Comparison of ENCODE assay signal across 33 mouse cellular contexts in genomic region chr11:90083042-90083441, GRCm38 (mm10). TPM values are rescaled to one million over a fixed set of nuclear protein-coding genes. Genes with fewer than 3 reads are reported as not detected.
DNase-seq lines count a peak whose midpoint lies in the region; ATAC-seq and TF ChIP-seq lines count a peak whose summit lies in the region.
"Had no signal": no experiment of that assay in that cellular context is flagged by ENCODE, and none has a peak within 500 bp of the region (broad histone marks: within the 10 kb centered on the region; RNA-seq: fewer than 3 reads in every experiment).

No protein-coding gene starts in this region.

- no peak overlapping the region for H3K4me2 ChIP-seq in forebrain, embryonic 14.5 days (ENCODE audit: low read length)
- H3K4me2 ChIP-seq in forebrain, embryonic 11.5 days (ENCODE audit: low read depth, low read length, severe bottlenecking) = no peak overlapping the region
- no peak overlapping the region for H3K4me2 ChIP-seq in forebrain, postnatal 0 days (ENCODE audit: low read depth)
- H3K4me2 ChIP-seq: embryonic facial prominence, embryonic 15.5 days; hindbrain, embryonic 15.5 days; neural tube, embryonic 13.5 days; stomach, embryonic 15.5 days had no signal

- 83% methylated on average over 3 of the region's 3 CpGs for WGBS in forebrain, embryonic 14.5 days
- 94% methylated on average over 3 of the region's 3 CpGs for WGBS in forebrain, embryonic 11.5 days
- WGBS in forebrain, postnatal 0 days = 54% methylated on average over 3 of the region's 3 CpGs

- no peaks in the 10 kb centered on the region for H3K36me3 ChIP-seq in forebrain, embryonic 14.5 days (ENCODE audit: control insufficient read depth, insufficient read depth, low read length)
- no peaks in the 10 kb centered on the region for H3K36me3 ChIP-seq in forebrain, embryonic 11.5 days (ENCODE audit: control insufficient read depth, insufficient read depth, low read length)
- no peaks in the 10 kb centered on the region for H3K36me3 ChIP-seq in forebrain, postnatal 0 days (ENCODE audit: insufficient read depth)
- H3K36me3 ChIP-seq: embryonic facial prominence, embryonic 15.5 days; heart, embryonic 10.5 days; hindbrain, embryonic 15.5 days; midbrain, embryonic 10.5 days; neural tube, embryonic 13.5 days; stomach, embryonic 15.5 days had no signal

- no peaks in the 10 kb centered on the region for H3K27me3 ChIP-seq in forebrain, embryonic 14.5 days (replicated peaks; ENCODE audit: control insufficient read depth, insufficient read depth, low read length)
- H3K27me3 ChIP-seq in forebrain, embryonic 11.5 days (ENCODE audit: control insufficient read depth, insufficient read depth, low read length) = no peaks in the 10 kb centered on the region
- H3K27me3 ChIP-seq in forebrain, postnatal 0 days (ENCODE audit: insufficient read depth, low read length) = no peaks in the 10 kb centered on the region
- H3K27me3 ChIP-seq: embryonic facial prominence, embryonic 15.5 days; hindbrain, embryonic 15.5 days; neural tube, embryonic 13.5 days; stomach, embryonic 15.5 days had no signal

- TF ChIP-seq CTCF in forebrain, postnatal 0 days (IDR thresholded peaks at IDR 0.05; ENCODE audit: low read depth) = no peak

- 0 out of 2 replicates have a peak, but pooled peaks have one; percentile 44 for ATAC-seq in forebrain, embryonic 14.5 days
- no peak for ATAC-seq in forebrain, embryonic 11.5 days (replicated peaks; ENCODE audit: low FRiP score)
- ATAC-seq in forebrain, postnatal 0 days = peak; percentile 67
- ATAC-seq: CD4-positive, CD25-positive, alpha-beta regulatory T cell, adult 4 months; liver, postnatal 0 days; lung, postnatal 0 days; midbrain, embryonic 16.5 days; Patski had no signal

- no peak overlapping the region for H3K4me3 ChIP-seq in forebrain, embryonic 14.5 days (ENCODE audit: low read depth, low read length)
- H3K4me3 ChIP-seq in forebrain, embryonic 11.5 days (ENCODE audit: low read depth, low read length) = no peak overlapping the region
- no peak overlapping the region for H3K4me3 ChIP-seq in forebrain, postnatal 0 days (ENCODE audit: low read depth, low read length)
- H3K4me3 ChIP-seq: embryonic facial prominence, embryonic 15.5 days; gastrocnemius, adult 2 months; heart, embryonic 10.5 days; hindbrain, embryonic 15.5 days; midbrain, embryonic 10.5 days; myocyte; neural tube, embryonic 13.5 days; stomach, embryonic 15.5 days had no signal

- H3K27ac ChIP-seq in forebrain, embryonic 14.5 days (ENCODE audit: low read depth, low read length) = no peak overlapping the region
- no peak overlapping the region for H3K27ac ChIP-seq in forebrain, embryonic 11.5 days (ENCODE audit: low read depth, low read length)
- H3K27ac ChIP-seq in forebrain, postnatal 0 days (ENCODE audit: low read depth, low read length) = no peak overlapping the region
- H3K27ac ChIP-seq: hindbrain, embryonic 15.5 days; kidney, postnatal 0 days; macrophage; midbrain, embryonic 10.5 days; neural tube, embryonic 13.5 days; stomach, embryonic 15.5 days had no signal

- H3K9me3 ChIP-seq in forebrain, embryonic 14.5 days (replicated peaks; ENCODE audit: control insufficient read depth, low read length) = no peaks in the 10 kb centered on the region
- no peaks in the 10 kb centered on the region for H3K9me3 ChIP-seq in forebrain, embryonic 11.5 days (ENCODE audit: control insufficient read depth, low read length)
- H3K9me3 ChIP-seq in forebrain, postnatal 0 days (ENCODE audit: low read length) = no peaks in the 10 kb centered on the region
- H3K9me3 ChIP-seq: embryonic facial prominence, embryonic 15.5 days; heart, embryonic 10.5 days; hindbrain, embryonic 15.5 days; midbrain, embryonic 10.5 days; neural tube, embryonic 13.5 days; stomach, embryonic 15.5 days had no signal

- peak; percentile 63 for DNase-seq in forebrain, embryonic 14.5 days (ENCODE audit: low spot score)
- no peak for DNase-seq in forebrain, embryonic 11.5 days (ENCODE audit: low spot score)
- peak; percentile 16 to 63 for DNase-seq in layer of hippocampus, adult 18-20 months (ENCODE audit: low spot score in 2 of 2)
- no peak for DNase-seq in layer of hippocampus, postnatal 10 days (ENCODE audit: low spot score in 2 of 2)
- DNase-seq in brain, adult 2 months (ENCODE audit: low read depth, low spot score) = peak; percentile 68
- peak; percentile 58 for DNase-seq in forebrain, postnatal 0 days
- DNase-seq in embryo, embryonic 9.5 days (ENCODE audit: extremely low spot score) = no peak
- DNase-seq in cerebellum, adult 9-11 months = no peak
- DNase-seq: adrenal gland, postnatal 36 days; cerebellum, adult 18-20 months; cerebellum, postnatal 25 days; gastrocnemius, adult 2 months; heart, postnatal 4 days; kidney, adult 2 months; liver, postnatal 0 days; retina, postnatal 1 day; right cerebral cortex, postnatal 4 days; thymus, adult 18-20 months; thymus, postnatal 36 days had no signal

- no peak overlapping the region for H3K9ac ChIP-seq in forebrain, embryonic 14.5 days (ENCODE audit: low read length)
- H3K9ac ChIP-seq in forebrain, embryonic 11.5 days (ENCODE audit: low read length) = no peak overlapping the region
- no peak overlapping the region for H3K9ac ChIP-seq in forebrain, postnatal 0 days
- H3K9ac ChIP-seq: embryonic facial prominence, embryonic 15.5 days; hindbrain, embryonic 15.5 days; liver, postnatal 0 days; neural tube, embryonic 13.5 days; stomach, embryonic 15.5 days had no signal

- no peaks in the 10 kb centered on the region for H3K4me1 ChIP-seq in forebrain, embryonic 14.5 days (ENCODE audit: control insufficient read depth, insufficient read depth, low read length)
- no peaks in the 10 kb centered on the region for H3K4me1 ChIP-seq in forebrain, embryonic 11.5 days (replicated peaks; ENCODE audit: control insufficient read depth, insufficient read depth, low read length)
- H3K4me1 ChIP-seq in forebrain, postnatal 0 days (ENCODE audit: insufficient read depth) = no peaks in the 10 kb centered on the region
- H3K4me1 ChIP-seq: hindbrain, embryonic 15.5 days; midbrain, embryonic 10.5 days had no signal

RNA-seq across cellular contexts. Expression of gene Tmem100, which starts 52.9 kb away (rescaled TPM):
- 6.7 and 7.6 TPM in 2 replicates for polyA plus RNA-seq in forebrain, embryonic 14.5 days (2014; fragmentation: Nextera tagmentation; extraction: Ambion mirVana)
- polyA plus RNA-seq in forebrain, embryonic 11.5 days (2014; fragmentation: Nextera tagmentation; extraction: Ambion mirVana) = 4.7 and 5.8 TPM in 2 replicates
- total RNA-seq in layer of hippocampus, adult 18-20 months (2021) = 10 to 100 TPM; 14.3 to 14.4 TPM
- 10 to 100 TPM; 28.2 to 30.1 TPM for total RNA-seq in layer of hippocampus, postnatal 10 days (2021)
- total RNA-seq in forebrain, postnatal 0 days (2014; rRNA removed) = 7.7 and 13.5 TPM in 2 replicates
- 8.8 and 11.3 TPM in 2 replicates for polyA plus RNA-seq in forebrain, postnatal 0 days (2015; fragmentation: Nextera tagmentation; extraction: Ambion mirVana)
- polyA plus RNA-seq: CD4-positive, CD25-positive, alpha-beta regulatory T cell, adult 4 months; liver, adult 2 months; macrophage; myocyte; Patski had no signal

Comparison
In these comparisons a context has a peak if more than half of its experiments do, and no peak if none do; other contexts are left out.
1. DNase-seq: peak in forebrain, embryonic 14.5 days (single experiment), layer of hippocampus, adult 18-20 months (2 of 2), brain, adult 2 months (single experiment) and forebrain, postnatal 0 days (single experiment); none in forebrain, embryonic 11.5 days (single experiment), layer of hippocampus, postnatal 10 days (0 of 2), embryo, embryonic 9.5 days (single experiment) and cerebellum, adult 9-11 months (single experiment).